Mouse (Mus musculus) thymus, postnatal 0 days (tissue): ENCODE measurements around the gene Casp4. TPM values are rescaled to one million over a fixed set of nuclear protein-coding genes. Genes with fewer than 3 reads are reported as not detected.

Experiments
- polyA plus RNA-seq: library from polyadenylated mRNA; unstranded; fragments of >200 nt; fragmentation: Nextera tagmentation; extraction: Ambion mirVana; gene quantifications from 2 replicates; pipeline ENCODE4 v1.2.1, GENCODE M21; 2015

Casp4 gene
- polyA plus RNA-seq, 1 experiment from 2014 or later = 7.7 TPM

Other genes starting within 250 kb of the Casp4 start
- 6.3 and 7.3 TPM in 2 replicates for gene Casp1, start 10.3 kb upstream of the Casp4 start, polyA plus RNA-seq
- gene Casp12, start 36.6 kb downstream of the Casp4 start, polyA plus RNA-seq = 6.9 and 7.5 TPM in 2 replicates